ENCODE assay signal across 27 mouse cellular contexts in the genomic region with DNA sequence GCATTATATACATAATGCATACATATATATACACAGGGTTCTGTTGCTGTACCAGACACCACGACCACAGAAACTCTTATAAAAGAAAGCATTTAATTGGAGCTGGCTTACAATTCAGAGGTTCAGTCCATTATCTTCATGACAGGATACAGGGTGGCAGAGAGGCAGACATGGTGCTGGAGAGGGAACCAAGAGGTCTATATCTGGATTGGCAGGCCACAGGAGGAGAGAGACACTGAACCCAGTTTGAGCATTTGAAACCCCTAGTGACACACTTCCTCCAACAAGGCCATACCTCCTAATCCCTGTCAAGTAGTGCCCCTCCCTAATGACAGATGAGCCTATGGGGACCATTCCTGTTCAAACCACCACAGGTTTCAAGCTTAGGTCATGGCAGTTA. TPM values are rescaled to one million over a fixed set of nuclear protein-coding genes. Genes with fewer than 3 reads are reported as not detected.
A peak's percentile ranks its signal among the peaks of the same experiment; 100 is the strongest.
DNase-seq lines count a peak whose midpoint lies in the region; ATAC-seq and TF ChIP-seq lines count a peak whose summit lies in the region.
"Had no signal": no experiment of that assay in that cellular context is flagged by ENCODE, and none has a peak within 500 bp of the region (broad histone marks: within the 10 kb centered on the region; RNA-seq: fewer than 3 reads in every experiment).

No protein-coding gene starts in this region.

- peak; percentile 46 for ATAC-seq in granulocyte monocyte progenitor cell, adult 5-6 weeks (replicated peaks; ENCODE audit: poor library complexity, severe bottlenecking)
- peak; percentile 28 for ATAC-seq in megakaryocyte-erythroid progenitor cell, adult 5-6 weeks (replicated peaks; ENCODE audit: low FRiP score, low TSS enrichment, poor library complexity, severe bottlenecking)
- no peak for ATAC-seq in forebrain, embryonic 13.5 days
- ATAC-seq: CD4-positive, CD25-positive, alpha-beta regulatory T cell, adult 4 months; forebrain, embryonic 15.5 days; forebrain, postnatal 0 days had no signal

- no peaks in the 10 kb centered on the region for H3K27me3 ChIP-seq in MEL (ENCODE audit: control insufficient read depth in 1 of 2, insufficient read depth in 2 of 2, low read length in 2 of 2)
- H3K27me3 ChIP-seq in forebrain, embryonic 13.5 days: no peaks in the 10 kb centered on the region
- H3K27me3 ChIP-seq: CH12.LX; embryonic facial prominence, embryonic 13.5 days; embryonic facial prominence, embryonic 15.5 days; forebrain, embryonic 12.5 days; forebrain, embryonic 15.5 days had no signal

- H3K4me2 ChIP-seq in forebrain, embryonic 13.5 days: no peak overlapping the region
- H3K4me2 ChIP-seq: embryonic facial prominence, embryonic 13.5 days; embryonic facial prominence, embryonic 15.5 days; forebrain, embryonic 12.5 days; forebrain, embryonic 15.5 days had no signal

- 55% methylated on average over 1 of the region's 1 CpGs for WGBS in forebrain, embryonic 13.5 days

- no peak overlapping the region for H3K4me3 ChIP-seq in MEL (ENCODE audit: control insufficient read depth in 1 of 2, insufficient read depth in 1 of 2, low read depth in 2 of 2, low read length in 2 of 2)
- no peak overlapping the region for H3K4me3 ChIP-seq in forebrain, embryonic 13.5 days
- H3K4me3 ChIP-seq: embryonic facial prominence, embryonic 13.5 days; embryonic facial prominence, embryonic 15.5 days; erythroblast, embryonic 14.5 days; forebrain, embryonic 10.5 days; forebrain, embryonic 12.5 days; forebrain, embryonic 15.5 days had no signal

- TF ChIP-seq POLR2A in MEL (IDR thresholded peaks at IDR 0.05; ENCODE audit: control insufficient read depth in 1 of 2, insufficient read depth in 1 of 2, low read depth in 1 of 2, low read length in 2 of 2, poor library complexity in 1 of 2): no peak

- TF ChIP-seq EP300 in MEL (IDR thresholded peaks at IDR 0.05; ENCODE audit: low read depth in 1 of 2, low read length in 2 of 2): no peak

- no peak overlapping the region for H3K9ac ChIP-seq in MEL (ENCODE audit: control insufficient read depth, low read depth, low read length, poor library complexity, severe bottlenecking)
- no peak overlapping the region for H3K9ac ChIP-seq in forebrain, embryonic 13.5 days
- H3K9ac ChIP-seq: embryonic facial prominence, embryonic 13.5 days; embryonic facial prominence, embryonic 15.5 days; forebrain, embryonic 12.5 days; forebrain, embryonic 15.5 days; forebrain, postnatal 0 days had no signal

- DNase-seq in 3134 (ENCODE audit: extremely low read depth, insufficient read length, low spot score) (peak; percentile 34), MEL (ENCODE audit: low read depth, low spot score) (peak; percentile 37)
- no peak for DNase-seq in thymus, postnatal 0 days (ENCODE audit: low spot score)
- no peak for DNase-seq in lung, postnatal 36 days
- DNase-seq: adrenal gland, adult 2 months; adrenal gland, postnatal 10 days; adrenal gland, postnatal 36 days; B cell, adult 2 months; cerebellum, adult 11-12 months; cerebellum, adult 2 months; cerebellum, adult 9-10 months; cerebellum, postnatal 10 days; cerebellum, postnatal 25 days; embryo, embryonic 11 days; forebrain, postnatal 0 days had no signal

- H3K9me3 ChIP-seq in MEL (replicated peaks; ENCODE audit: insufficient read depth, low read length): no peaks in the 10 kb centered on the region
- no peaks in the 10 kb centered on the region for H3K9me3 ChIP-seq in forebrain, embryonic 13.5 days (replicated peaks)
- H3K9me3 ChIP-seq: embryonic facial prominence, embryonic 13.5 days; embryonic facial prominence, embryonic 15.5 days; forebrain, embryonic 10.5 days; forebrain, embryonic 12.5 days; forebrain, embryonic 15.5 days; G1E had no signal

- peaks cover 0 to 9% of the 10 kb centered on the region in 2 experiments; a peak in 2 of 4 replicates for H3K4me1 ChIP-seq in MEL (ENCODE audit: control insufficient read depth in 1 of 2, insufficient read depth in 2 of 2, low read length in 2 of 2)
- 0 out of 2 replicates have a peak, but pooled peaks cover 6% of the 10 kb centered on the region for H3K4me1 ChIP-seq in forebrain, embryonic 13.5 days
- H3K4me1 ChIP-seq: embryonic facial prominence, embryonic 13.5 days; embryonic facial prominence, embryonic 15.5 days; forebrain, embryonic 10.5 days; forebrain, embryonic 12.5 days; forebrain, embryonic 15.5 days had no signal

- TF ChIP-seq RAD21 in MEL (IDR thresholded peaks at IDR 0.05; ENCODE audit: low read depth, low read length): no peak

- no peak overlapping the region for H3K27ac ChIP-seq in MEL (ENCODE audit: control insufficient read depth, low read depth, low read length)
- no peak overlapping the region for H3K27ac ChIP-seq in forebrain, embryonic 13.5 days
- H3K27ac ChIP-seq: embryonic facial prominence, embryonic 13.5 days; embryonic facial prominence, embryonic 15.5 days; forebrain, embryonic 10.5 days; forebrain, embryonic 12.5 days; forebrain, embryonic 15.5 days had no signal

- no peaks in the 10 kb centered on the region for H3K79me2 ChIP-seq in MEL (ENCODE audit: control insufficient read depth, insufficient read depth, low read length, poor library complexity)

- H3K36me3 ChIP-seq in MEL (ENCODE audit: control insufficient read depth in 1 of 2, insufficient read depth in 2 of 2, low read length in 2 of 2): peaks cover 0 to 4% of the 10 kb centered on the region in 2 experiments; a peak in 1 of 4 replicates
- no peaks in the 10 kb centered on the region for H3K36me3 ChIP-seq in forebrain, embryonic 13.5 days (ENCODE audit: poor library complexity, severe bottlenecking)
- H3K36me3 ChIP-seq: embryonic facial prominence, embryonic 13.5 days; embryonic facial prominence, embryonic 15.5 days; forebrain, embryonic 10.5 days; forebrain, embryonic 12.5 days; forebrain, embryonic 15.5 days; G1E had no signal

- no peak for TF ChIP-seq CTCF in MEL (IDR thresholded peaks at IDR 0.05 in 2 of 3, conservative IDR thresholded peaks at IDR 0.05 in 1 of 3; ENCODE audit: control insufficient read depth in 1 of 3, insufficient read depth in 1 of 3, low read depth in 2 of 3, low read length in 3 of 3, poor library complexity in 1 of 3, severe bottlenecking in 1 of 3)

TF ChIP-seq in MEL, 35 proteins besides CTCF, POLR2A, EP300 and RAD21:
- no peak for TF ChIP-seq USF2 (IDR thresholded peaks at IDR 0.05; ENCODE audit: borderline replicate concordance in 1 of 2, insufficient read depth in 1 of 2, low read depth in 1 of 2, low read length in 2 of 2)

RNA-seq across cellular contexts. Expression of gene Rassf3, which starts 7.2 kb away (rescaled TPM):
- 8.0 and 9.2 TPM in 2 replicates for total RNA-seq in MEL (2012; rRNA removed)
- 10 to 100 TPM in 1 of 2 experiments, not detected in 1; 15.8 TPM for polyA plus RNA-seq in MEL (2012; ENCODE audit: insufficient read depth in 1 of 2, insufficient read length in 2 of 2, low read depth in 1 of 2, low replicate concordance in 2 of 2, missing spikeins in 1 of 2)
- total RNA-seq in granulocyte monocyte progenitor cell, adult 5-6 weeks (2014; fragmentation: Nextera tagmentation): 22.4 and 30.6 TPM in 2 replicates
- total RNA-seq in granulocyte monocyte progenitor cell, adult 5-6 weeks (2017): 21.0 and 22.5 TPM in 2 replicates
- total RNA-seq in megakaryocyte-erythroid progenitor cell, adult 5-6 weeks (2014; fragmentation: Nextera tagmentation): 6.5 and 9.7 TPM in 2 replicates
- total RNA-seq in megakaryocyte-erythroid progenitor cell, adult 5-6 weeks (2017): 12.1 and 13.4 TPM in 2 replicates
- 3.5 and 3.7 TPM in 2 replicates for polyA plus RNA-seq in forebrain, embryonic 13.5 days (2015; fragmentation: Nextera tagmentation; extraction: Ambion mirVana)
- 6.1 and 6.2 TPM in 2 replicates for polyA plus RNA-seq in thymus, postnatal 0 days (2015; fragmentation: Nextera tagmentation; extraction: Ambion mirVana)

Comparison
In these comparisons a context has a peak if more than half of its experiments do, and no peak if none do; other contexts are left out.
1. DNase-seq: peak in 3134 (single experiment) and MEL (single experiment); none in thymus, postnatal 0 days (single experiment) and lung, postnatal 36 days (single experiment).